Mouse (Mus musculus): ENCODE data around the gene Cdk12. TPM values are rescaled to one million over a fixed set of nuclear protein-coding genes. Genes with fewer than 3 reads are reported as not detected.
"Not testable (repeated sequence)": the region's sequence is repeated elsewhere in the genome, so short reads cannot be mapped to it uniquely, and the experiment has no call there.

Gene Cdk12
- 17.8 and 19.5 TPM in 2 replicates for polyA plus RNA-seq (2012; rRNA removed)

DNA sequence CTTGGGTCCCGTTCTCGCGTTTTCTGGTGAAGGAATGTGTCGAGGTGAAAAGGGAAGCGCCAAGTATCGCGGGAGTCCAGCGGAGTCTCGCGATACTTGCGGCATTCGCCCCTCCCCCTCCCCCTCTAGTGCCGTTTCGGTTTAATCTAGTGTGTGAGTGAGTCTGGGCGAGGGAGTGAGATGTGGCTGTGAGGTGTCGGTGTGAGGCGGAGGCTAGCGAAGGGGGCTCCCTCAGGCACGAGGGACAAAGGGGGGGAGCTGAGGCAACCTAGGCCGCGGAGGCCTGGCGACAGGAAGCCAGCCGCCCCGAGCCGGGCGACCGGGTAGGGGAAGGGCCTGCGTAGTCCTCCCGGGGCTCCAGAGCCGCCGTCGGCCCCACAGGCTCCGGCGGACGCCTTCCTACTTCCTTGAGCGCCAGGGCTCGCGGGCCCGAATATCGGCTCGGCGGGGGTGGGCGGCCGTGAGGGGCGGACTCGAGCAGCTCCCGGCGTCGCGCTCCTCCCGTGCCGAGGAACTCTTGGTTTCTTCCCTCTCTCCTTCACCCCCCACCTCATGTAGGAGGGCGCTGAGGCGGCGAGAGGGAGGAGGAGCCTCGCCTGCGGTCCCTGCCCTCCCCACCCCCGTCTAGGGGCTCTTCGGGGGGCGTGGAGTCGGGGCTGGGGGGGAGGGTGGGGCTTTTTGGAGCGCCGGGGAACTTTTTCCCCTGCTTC, at the start of gene Cdk12:
Cdk12 (plus strand) TSS at position 419 of the 710 bp plus-strand sequence.
- DNase-seq (ENCODE audit: extremely low spot score in 1 of 2, low spot score in 1 of 2): peak; percentile 93 to 97

DNA sequence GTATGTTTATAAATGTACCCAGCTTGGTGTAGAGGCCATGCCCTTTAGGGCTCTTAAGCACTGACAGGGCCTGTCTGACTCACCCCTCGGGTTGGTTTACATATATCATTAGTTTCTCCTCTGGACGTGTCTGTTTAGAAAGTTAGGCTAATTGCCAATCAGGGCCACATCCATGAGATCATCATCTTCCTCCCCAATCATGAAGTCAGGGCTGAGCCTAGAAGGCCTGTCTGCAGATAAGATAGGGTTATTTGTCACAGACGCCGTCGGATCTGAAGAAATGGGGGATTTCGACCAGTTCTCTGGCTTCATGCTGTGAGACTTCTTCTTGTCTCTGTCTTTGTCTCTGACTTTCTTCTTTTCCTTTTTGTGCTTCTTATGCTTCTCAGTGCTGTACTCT, 47.8 kb upstream of the Cdk12 start:
- no peak for DNase-seq (ENCODE audit: extremely low spot score in 1 of 2, low spot score in 1 of 2)

GRCm38 (mm10) chr11:98168400-98168799, 34.5 kb upstream of the Cdk12 start:
- DNase-seq (ENCODE audit: extremely low spot score in 1 of 2, low spot score in 1 of 2): no peak

- DNase-seq (ENCODE audit: extremely low spot score in 1 of 2, low spot score in 1 of 2): not testable (repeated sequence)
Measured at GRCm38 (mm10) chr11:98182149-98182548, 20.7 kb upstream of the Cdk12 start.

DNA sequence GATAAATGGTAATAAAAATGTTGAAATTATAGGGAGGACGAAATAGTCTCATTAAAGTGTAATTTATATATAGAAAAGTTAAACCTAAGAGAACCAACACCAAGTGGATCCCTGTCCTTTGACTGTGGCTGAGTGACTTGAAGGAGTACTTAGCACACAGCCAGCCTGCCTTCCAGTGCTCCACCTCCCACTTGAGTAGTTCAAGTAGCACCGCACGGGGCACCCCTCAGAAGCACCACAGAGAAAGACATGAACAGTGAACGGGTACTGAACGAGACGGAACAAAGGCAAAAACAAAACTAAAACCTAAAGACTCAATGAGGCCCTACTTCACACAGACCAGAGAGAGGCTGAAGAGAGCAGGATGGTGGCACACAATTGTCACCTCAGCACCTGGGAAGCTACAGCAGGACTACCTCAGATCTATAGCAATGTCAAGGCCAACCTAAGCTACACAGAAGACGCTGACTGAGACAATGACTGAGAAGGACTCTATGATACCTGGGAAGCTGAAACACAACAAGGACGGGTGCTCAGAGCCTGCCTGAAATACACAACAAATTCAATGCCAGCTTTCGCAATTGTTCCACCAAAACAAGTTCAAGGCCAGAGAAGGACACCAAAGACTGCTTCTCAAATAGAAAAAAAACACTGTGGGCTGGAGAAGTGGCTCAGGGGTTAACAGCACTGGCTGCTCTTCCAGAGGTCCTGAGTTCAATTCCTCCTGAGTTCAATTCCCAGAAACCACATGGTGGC, 15.0 kb upstream of the Cdk12 start:
- DNase-seq (ENCODE audit: extremely low spot score in 1 of 2, low spot score in 1 of 2): no peak

DNA sequence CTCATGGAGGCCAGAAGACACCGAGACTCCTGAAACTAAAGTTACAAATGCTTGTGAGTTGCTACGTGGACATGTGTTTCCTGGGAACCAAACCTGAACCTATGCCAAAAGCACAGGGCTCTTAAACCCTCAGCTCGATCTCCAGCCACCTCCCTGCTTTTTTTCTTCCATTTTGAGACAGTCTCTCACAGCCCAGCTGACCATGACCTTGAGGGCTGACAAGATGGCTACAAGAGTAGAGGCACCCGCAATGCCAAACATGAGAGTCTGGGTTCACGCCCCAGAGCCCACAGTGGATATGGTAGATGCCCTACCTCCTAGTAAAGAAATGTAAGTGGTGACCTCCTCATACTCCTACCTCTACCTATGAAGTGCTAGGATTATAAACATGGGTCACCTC, 12.0 kb upstream of the Cdk12 start:
- no peak for DNase-seq (ENCODE audit: extremely low spot score in 1 of 2, low spot score in 1 of 2)

DNA sequence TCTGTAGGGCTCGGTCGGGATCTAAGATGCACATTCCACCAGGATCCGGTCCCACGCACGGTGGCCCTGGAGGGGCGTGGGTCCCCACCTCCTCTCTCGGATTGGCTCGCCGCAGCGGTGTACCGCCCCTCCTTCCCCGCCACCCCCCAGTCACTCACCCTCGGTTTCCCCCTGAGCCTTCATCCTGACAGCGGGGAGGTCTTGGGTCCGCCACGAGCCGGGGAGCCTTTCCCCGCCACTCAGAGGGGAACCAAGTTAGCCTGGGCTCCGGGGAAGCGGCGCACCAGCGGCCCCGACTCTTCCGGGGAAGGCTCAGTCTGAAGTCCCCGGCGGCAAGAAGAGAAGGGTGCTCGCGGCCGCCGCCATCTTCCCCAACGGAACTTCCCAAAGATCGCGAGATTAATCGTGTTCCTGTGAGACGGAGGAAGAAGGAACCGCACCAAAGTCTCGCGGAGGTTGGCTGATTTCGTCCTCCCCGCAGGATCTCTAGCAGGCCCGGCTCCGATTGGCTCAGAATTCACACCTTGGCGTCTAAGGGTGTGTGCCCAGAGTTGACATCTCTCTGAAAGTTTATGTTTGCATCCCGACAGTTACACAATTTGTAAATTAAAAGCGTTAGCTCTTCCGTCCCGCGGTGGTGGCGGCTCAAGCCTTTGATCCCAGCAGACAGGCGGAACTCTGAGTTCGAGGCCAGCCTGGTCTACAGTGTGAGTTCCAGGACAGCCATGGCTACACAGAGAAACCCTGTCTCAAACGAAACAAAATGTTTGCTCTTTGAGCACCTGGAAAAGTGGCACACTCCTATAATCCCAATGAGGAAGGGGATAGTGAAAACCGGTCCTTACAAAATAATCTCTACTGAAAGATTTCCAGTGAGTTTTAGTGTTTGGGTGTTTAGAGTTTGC, 9.7 kb upstream of the Cdk12 start, which contains the start of gene Med1:
Med1 (minus strand) TSS at position 393 of the 905 bp plus-strand sequence.
- DNase-seq (ENCODE audit: extremely low spot score in 1 of 2, low spot score in 1 of 2): peak; percentile 91 to 95

- DNase-seq (ENCODE audit: extremely low spot score in 1 of 2, low spot score in 1 of 2): peak in 1 of 2 experiments; percentile 16
Measured at GRCm38 (mm10) chr11:98201791-98202640, 843 bp upstream of the Cdk12 start.

DNA sequence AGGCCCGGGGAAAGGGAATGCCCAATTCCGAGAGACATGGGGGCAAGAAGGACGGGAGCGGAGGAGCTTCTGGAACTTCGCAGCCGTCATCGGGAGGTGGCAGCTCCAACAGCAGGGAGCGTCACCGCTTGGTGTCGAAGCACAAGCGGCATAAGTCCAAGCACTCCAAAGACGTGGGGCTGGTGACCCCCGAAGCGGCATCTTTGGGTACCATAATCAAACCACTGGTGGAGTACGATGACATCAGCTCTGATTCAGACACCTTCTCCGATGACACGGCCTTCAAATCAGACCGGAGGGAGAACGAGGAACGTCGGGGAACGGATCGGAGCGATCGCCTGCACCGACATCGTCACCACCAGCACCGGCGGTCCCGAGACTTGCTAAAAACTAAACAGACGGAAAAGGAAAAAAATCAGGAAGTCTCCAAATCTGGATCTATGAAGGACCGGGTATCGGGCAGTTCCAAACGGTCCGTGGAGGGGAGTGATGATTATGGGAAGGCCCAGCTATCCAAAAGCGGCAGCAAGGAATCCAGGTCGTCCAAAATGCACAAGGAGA, 572 bp downstream of the Cdk12 start:
- DNase-seq (ENCODE audit: extremely low spot score in 1 of 2, low spot score in 1 of 2): peak in 1 of 2 experiments; percentile 57

DNA sequence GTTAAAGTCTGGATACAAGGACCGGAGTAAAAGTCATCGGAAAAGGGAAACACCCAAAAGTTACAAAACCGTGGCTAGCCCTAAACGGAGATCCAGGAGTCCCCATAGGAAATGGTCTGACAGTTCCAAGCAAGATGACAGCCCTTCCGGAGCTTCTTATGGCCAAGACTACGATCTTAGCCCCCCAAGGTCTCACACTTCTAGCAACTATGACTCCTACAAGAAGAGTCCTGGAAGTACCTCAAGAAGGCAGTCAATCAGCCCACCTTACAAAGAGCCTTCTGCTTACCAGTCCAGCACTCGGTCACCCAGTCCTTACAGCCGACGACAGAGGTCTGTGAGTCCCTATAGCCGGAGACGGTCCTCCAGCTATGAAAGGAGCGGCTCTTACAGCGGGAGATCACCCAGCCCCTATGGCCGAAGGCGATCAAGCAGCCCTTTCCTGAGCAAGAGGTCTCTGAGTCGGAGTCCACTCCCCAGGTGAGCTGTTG, 1.1 kb downstream of the Cdk12 start:
- peak in 1 of 2 experiments; percentile 12 for DNase-seq (ENCODE audit: extremely low spot score in 1 of 2, low spot score in 1 of 2)

DNA sequence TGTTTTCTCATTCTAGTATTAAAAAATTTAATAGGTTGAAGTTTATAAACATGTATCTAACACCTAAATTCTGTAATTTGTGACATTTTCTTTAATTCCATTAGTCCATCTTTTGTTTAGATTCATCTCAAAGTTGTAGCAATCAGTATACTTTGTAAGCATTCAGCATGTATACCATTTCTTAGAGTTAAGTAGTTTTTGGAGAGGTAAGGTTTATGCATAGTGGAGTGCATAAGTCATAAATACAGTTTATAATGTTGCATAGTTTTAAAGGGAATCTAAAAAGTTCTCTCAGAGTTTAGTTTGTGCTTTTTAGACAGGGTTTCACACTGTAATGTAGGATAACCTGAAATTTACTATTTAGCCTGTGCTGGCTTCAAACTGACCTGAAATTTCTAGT, 2.6 kb downstream of the Cdk12 start:
- no peak for DNase-seq (ENCODE audit: extremely low spot score in 1 of 2, low spot score in 1 of 2)

DNA sequence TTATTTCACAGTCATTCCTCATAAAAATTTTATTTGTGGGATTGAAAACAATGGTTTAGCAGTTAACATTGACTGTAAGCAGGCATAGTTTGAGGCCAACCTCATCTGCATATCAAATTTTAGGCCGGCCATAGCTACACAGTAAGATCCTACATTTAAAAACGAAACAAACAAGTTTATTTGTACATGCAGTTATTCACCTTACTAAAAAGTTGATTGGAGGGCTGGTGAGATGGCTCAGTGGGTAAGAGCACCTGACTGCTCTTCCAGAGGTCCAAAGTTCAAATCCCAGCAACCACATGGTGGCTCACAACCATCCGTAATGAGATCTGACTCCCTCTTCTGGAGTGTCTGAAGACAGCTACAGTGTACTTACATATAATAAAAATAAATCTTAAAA, 3.4 kb downstream of the Cdk12 start:
- DNase-seq (ENCODE audit: extremely low spot score in 1 of 2, low spot score in 1 of 2): not testable (repeated sequence)

- DNase-seq (ENCODE audit: extremely low spot score in 1 of 2, low spot score in 1 of 2): not testable (repeated sequence)
Measured at GRCm38 (mm10) chr11:98209661-98210060, 6.8 kb downstream of the Cdk12 start.

DNA sequence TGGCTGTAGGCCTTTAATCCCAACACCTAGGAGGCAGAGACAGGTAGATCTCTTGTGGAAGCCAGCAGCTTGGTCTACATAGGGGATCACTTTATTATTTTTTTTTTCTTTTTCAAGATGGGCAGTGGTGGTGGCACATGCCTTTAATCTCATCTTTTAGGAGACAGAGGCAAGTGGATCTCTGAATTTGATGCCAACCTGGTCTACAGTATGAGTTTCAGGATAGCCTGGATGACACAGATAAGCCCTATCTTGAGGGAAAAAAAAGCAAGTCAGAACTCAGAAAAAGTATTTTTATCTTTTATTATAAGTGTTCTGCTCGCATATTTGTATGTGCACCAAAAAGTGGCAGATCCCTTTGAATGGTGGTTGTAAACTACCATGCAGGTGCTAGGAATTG, 10.5 kb downstream of the Cdk12 start:
- DNase-seq (ENCODE audit: extremely low spot score in 1 of 2, low spot score in 1 of 2): no peak

DNA sequence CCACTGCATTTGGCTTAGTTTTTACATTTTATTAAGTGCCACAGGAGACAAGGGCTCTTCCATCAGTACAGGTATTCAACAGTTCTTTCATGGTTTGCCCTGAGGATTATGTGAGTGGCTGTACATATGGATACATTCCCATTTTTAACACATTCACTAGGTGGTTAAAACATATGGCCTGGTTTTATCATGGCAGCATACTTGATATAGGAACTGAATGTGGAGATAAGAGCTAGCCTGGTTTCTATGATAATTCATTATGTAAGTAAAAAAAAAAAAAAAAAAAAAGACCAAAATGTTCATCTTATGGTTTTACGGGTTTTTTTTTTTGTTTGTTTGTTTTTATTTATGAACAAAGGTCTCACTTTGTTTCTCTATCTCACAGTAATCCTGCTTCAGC, 23.5 kb downstream of the Cdk12 start:
- no peak for DNase-seq (ENCODE audit: extremely low spot score in 1 of 2, low spot score in 1 of 2)

DNA sequence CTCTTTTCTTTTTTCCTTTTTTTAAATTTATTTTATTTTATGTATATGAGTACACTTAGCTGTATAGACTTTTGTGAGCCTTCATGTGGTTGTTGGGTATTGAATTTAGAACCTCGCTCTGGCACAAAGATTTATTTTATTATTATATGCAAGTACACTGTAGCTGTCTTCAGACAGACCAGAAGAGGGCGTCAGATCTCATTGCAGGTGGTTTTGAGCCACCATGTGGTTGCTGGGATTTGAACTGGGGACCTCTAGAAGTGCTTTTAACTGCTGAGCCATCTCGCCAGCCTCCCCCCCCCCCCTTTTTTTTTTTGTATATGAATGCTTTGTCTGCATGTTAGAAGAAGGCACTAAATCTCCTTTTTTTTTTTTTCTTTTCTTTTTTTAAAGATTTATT, 35.6 kb downstream of the Cdk12 start:
- no peak for DNase-seq (ENCODE audit: extremely low spot score in 1 of 2, low spot score in 1 of 2)

DNA sequence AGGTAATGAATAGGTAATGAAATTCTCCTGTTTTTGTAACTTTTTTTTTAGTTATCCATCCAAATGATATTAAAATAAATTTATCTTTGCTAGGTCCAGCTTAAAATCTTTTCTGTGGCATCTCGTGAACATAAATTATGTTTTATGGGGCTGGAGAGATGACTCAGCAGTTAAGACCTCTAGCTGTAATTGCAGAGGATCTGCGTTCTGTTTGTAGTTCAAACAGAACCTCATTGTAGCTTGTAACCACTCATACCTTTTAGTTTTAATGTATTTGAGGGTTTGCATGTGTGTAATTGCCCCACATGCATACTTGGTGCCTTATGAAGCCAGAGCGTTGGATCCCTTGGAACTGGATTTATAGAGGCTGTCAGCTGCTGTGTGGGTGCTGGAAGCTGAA, 36.1 kb downstream of the Cdk12 start:
- no peak for DNase-seq (ENCODE audit: extremely low spot score in 1 of 2, low spot score in 1 of 2)

DNA sequence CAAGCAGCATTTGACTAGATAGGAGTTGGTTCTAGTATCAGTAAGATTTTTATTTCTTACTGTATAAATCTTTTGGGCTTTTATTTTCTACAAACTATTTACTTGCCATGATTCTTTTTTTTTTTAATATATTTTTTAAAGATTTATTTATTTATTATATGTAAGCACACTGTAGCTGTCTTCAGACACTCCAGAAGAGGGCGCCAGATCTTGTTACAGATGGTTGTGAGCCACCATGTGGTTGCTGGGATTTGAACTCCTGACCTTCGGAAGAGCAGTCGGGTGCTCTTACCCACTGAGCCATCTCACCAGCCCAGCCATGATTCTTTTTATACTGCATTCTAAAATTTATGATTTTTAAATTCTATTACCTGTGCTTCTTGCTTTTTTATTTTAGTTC, 40.1 kb downstream of the Cdk12 start:
- DNase-seq (ENCODE audit: extremely low spot score in 1 of 2, low spot score in 1 of 2): not testable (repeated sequence)

DNA sequence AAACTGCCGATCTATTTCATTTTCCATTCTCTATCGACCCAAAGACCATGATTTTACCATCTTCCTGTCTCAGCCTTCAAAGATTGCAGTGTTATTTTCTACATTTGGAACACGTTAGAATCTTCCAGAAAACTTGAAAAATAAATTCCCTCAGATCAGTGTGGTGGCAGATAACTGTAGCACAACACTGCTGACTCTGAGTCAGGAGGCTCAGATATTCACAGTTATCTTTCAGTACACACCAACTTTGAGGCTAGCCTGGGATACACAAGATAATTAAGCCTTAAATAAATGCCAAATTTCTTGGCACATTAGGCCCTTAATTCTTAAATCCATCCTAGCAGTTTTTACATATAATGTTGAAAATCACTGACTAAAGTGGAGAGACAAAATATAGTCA, 41.6 kb downstream of the Cdk12 start:
- DNase-seq (ENCODE audit: extremely low spot score in 1 of 2, low spot score in 1 of 2): no peak
